Mouse (Mus musculus) left cerebral cortex, adult 18-20 months (tissue): ENCODE measurements around the gene Acap1. TPM values are rescaled to one million over a fixed set of nuclear protein-coding genes. Genes with fewer than 3 reads are reported as not detected.
"Not testable (repeated sequence)": the region's sequence is repeated elsewhere in the genome, so short reads cannot be mapped to it uniquely, and the experiment has no call there.

Source experiments
- DNase-seq, 2 experiments: peaks; one replicate each; pipeline ENCODE4 v3.0.0; 2021 to 2022; ENCODE audit warnings: low spot score in 2 of 2, mixed read lengths in 1 of 2
- long read RNA-seq, 2 experiments: library from polyadenylated mRNA; stranded (forward); transcript quantifications; one replicate each; pipeline ENCODE4 v2.0.0; 2021
- total RNA-seq, 2 experiments: library from RNA; stranded (reverse); gene quantifications; 2 replicates each; pipeline ENCODE4 v1.2.3; 2021

The Acap1 gene
- under 1 TPM in 1 of 2 experiments, not detected in 1; 0.14 TPM for total RNA-seq
- long read RNA-seq, experiment 1, result 0 reads
- long read RNA-seq, experiment 2, result 0 reads

- DNase-seq, result no peak
Observed at GRCm38 (mm10) chr11:69895291-69895690, at the start of gene Acap1. TSS of gene Acap1 (minus strand) at chr11:69895539.

DNA sequence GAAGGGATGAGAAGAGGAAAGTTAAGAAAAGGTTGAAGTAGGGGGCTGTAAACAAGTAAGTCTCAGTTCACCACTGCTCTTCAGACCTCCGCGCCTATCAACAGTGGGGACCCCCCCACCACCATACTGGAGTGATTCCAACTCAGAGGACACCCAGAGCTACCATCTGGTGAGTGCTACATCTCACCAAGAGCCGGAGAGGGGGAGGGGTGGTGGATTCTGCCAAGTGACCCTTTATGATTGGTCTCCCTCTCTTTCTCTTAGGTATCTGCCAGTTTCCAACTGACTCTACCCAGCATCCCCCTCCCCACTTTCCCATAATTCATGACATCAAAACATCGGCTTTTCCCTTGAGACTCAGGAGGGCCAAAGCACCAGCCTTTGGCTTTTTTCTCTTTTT is 45.6 kb upstream of the Acap1 start:
- no peak for DNase-seq

DNA sequence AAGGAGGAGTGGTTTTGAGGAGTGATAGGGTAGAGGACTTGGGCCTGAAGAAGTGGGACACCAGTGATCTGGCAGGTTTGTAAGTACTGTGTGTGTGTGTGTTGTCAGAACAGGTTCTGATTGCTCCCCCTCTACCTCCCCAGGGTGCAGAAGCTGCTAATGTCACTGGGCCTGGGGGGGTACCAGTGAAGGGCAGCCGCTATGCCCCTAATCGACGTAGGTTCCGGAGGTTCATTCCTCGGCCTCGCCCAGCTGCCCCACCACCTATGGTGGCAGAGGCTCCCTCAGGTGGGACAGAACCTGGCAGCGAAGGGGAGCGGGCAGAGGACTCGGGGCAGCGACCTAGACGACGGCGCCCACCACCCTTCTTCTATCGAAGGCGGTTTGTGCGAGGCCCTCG is 44.4 kb upstream of the Acap1 start:
- DNase-seq, result no peak

DNA sequence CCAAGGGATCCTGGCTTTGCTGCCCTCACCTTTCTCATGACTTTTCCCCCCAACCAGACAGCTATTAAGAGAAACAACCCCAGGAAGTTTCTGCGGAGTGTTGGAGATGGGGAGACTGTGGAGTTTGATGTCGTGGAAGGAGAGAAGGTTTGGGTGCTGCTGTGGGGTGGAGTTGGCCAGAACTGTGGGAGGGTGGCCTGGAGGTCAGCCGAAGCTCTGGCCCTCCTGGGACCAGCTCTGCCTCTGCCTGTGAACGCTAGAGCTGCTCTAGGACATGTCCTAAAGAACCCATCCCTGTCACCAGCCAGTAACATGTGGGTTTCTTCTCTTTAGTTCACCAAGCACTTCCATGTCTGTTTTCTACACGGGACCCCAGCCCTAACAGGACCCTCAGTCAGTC is 43.8 kb upstream of the Acap1 start:
- no peak for DNase-seq

GRCm38 (mm10) chr11:69938401-69938979 is 43.2 kb upstream of the Acap1 start:
- no peak for DNase-seq

- no peak for DNase-seq
Observed at GRCm38 (mm10) chr11:69937834-69938233, 42.5 kb upstream of the Acap1 start.

DNA sequence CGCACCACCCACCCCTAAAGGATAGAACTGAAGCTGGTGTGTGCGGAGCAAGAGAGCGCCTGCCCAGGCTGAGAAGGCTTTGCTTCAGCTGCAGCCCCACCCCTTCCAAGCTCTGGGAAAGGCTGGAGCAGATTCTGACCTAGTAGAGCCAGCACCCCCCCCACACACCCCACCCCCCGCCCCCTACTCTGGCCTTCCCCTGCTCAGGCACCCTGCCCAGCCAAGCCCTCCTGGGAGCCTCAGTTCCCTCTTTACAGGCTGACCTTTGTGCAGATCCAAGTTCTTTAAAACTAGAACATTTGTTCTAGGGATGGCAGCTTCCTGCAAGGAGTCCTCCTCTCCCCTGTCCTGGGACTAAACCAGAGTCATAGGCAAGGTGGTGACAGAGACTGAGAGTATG is 42.0 kb upstream of the Acap1 start:
- DNase-seq, result no peak

DNA sequence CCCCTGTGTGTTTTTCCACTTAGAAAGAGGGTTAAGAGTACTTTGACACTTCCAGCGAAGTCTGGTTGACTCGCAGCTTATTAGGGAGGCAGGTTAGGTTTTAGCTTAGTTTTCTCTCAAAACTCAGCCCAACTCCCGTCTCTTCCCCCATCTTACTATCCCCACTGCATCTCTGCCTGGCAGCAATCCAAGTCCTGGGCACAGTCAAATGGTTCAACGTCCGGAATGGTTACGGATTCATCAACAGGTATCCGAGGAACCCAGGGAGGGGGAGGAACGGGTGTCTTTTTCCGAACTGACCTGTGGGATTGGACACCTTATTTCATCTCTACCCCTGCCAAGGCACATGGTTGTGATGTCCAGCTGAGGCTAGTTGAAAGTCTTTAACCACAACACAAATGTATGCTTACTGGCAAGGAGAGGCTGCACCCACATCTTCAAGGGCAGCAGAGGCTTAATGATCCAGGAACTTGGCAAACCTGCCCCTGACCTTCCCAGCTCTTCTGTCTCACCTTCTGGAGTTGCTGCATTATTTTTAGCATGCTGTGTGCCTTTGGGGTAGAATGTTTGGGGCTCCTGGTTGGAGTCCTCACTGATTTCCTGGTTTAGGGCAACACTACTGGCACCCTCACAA is 41.5 kb upstream of the Acap1 start:
- DNase-seq, result no peak

GRCm38 (mm10) chr11:69936156-69936555 is 40.8 kb upstream of the Acap1 start:
- no peak for DNase-seq

- peak; percentile 84 to 88 for DNase-seq
Observed at GRCm38 (mm10) chr11:69935137-69935879, 40.0 kb upstream of the Acap1 start, which contains the start of gene Ybx2. TSS of gene Ybx2 (plus strand) at chr11:69935796.

- no peak for DNase-seq
Observed at GRCm38 (mm10) chr11:69934681-69935080, 39.3 kb upstream of the Acap1 start.

DNA sequence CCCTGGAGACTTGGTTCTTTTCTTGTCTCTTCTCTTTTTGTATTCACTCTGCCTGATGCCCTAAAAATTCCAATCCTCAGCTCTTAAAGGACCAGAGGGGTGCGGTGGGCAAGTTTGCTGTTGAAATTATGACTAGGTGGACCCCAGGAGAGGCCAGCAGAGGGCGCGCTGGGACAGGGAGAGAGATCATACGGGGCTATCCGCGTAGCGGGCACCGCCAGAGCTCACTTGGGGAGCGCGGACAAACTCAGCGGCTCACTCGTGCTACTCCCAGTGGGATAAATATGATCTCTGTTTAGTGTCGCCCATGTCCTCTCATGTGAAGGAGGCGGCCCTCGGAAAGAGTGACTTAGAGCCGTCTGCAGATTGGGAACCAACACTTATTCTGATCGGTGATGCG is 38.8 kb upstream of the Acap1 start:
- DNase-seq, result peak; percentile 85 to 96

DNA sequence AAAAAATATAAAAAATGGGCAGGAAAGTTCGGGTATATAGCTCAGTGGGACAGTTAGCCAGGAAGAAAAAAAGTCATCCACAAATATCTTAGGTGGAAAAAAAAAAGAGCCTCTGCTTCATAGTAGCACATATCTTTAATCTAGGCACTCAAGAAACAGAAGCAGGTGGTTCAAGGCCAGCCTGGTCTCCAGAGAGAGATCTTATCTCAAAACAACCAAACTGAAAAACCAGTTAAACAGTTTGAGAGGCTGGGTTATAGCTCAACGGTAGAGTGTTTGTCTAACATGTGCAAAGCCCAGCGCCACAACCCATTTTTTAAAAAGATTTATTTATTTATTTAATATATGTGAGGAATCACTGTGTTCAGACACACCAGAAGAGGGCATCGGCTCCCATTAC is 37.7 kb upstream of the Acap1 start:
- DNase-seq, result no peak

DNA sequence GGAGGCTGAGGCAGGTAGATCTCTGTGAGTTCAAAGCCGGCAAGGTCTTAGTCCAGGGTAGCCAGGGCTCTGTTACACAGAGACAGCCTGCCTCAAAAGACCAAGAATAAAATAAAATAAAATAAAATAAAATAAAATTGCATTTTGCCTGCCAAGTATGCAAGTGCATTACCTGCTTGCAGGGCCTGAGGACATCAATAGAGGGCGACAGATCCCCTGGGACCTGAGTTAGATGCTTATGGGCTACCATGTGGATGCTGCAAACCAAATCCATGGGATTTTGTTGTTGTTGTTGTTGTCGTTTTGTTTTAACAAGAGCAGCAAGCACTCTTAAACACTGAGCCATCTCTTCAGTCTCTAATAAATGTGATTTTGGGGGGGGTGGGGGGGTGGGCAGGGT is 36.9 kb upstream of the Acap1 start:
- no peak for DNase-seq

- DNase-seq, result no peak
Observed at GRCm38 (mm10) chr11:69931769-69932168, 36.4 kb upstream of the Acap1 start.

DNA sequence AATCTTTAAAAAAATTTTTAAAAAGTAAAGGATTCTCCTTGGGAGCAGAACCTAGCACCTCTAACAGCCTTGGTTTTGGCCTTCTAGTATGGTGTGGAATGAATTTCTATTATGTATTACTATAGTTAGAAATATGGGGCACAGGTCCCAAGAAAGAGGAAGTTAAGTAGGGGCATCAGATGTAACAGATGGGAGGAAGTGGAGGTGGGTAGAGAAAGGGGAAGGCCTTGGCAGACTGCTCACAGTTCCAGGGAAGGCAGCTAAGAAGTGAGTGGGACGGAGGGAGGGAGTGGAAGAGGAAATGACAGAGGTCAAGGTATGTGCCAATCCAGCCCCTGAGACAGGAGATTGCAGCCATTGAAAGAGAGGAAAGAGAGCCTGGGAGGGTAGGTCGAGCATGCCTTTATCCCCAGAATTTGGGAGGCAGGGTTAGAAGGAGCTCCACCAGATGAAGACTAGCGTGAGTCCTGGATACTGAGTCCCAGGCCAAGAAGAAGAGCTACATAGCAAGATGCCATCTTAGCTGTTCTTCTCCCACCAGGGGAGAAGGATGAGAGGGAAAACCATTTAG is 35.7 kb upstream of the Acap1 start:
- DNase-seq, result no peak

- not testable (repeated sequence) for DNase-seq
Observed at GRCm38 (mm10) chr11:69930176-69930575, 34.8 kb upstream of the Acap1 start.

DNA sequence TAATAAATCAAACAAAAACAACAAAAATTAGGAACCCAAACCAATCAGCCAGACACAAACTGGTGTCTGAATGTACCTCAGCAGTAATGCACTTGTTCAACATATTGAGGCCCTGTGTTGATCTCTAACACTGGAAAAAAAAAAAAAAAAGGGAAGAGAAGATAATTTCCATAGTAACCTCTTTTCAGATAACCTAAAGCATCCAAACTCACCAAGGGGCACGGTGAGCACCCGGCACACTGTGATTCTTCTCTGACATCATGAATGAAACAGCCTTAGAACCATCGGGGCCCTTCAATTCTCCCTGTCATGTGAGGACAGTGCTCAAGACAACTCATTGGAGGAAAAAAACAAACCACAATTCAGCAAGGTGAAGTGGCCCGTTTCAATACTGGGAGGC is 34.4 kb upstream of the Acap1 start:
- DNase-seq, result no peak

DNA sequence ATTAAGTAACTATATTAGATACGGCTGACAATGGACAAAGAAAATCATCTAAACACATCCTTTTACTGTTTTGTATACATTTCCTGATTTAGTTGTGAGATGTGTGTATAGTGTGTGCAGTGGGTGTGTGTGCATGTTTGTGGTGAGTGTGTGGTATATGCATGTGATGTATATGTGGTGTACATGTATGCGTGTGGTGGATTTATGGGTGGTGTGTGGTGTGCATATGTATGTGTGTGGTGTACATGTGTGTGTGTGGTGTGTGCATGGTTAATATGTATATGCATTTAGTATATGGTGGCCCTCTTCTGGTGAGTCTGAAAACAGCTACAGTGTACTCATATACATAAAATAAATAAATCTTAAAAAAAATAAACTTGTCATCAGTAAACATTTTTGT is 32.2 kb upstream of the Acap1 start:
- no peak for DNase-seq

DNA sequence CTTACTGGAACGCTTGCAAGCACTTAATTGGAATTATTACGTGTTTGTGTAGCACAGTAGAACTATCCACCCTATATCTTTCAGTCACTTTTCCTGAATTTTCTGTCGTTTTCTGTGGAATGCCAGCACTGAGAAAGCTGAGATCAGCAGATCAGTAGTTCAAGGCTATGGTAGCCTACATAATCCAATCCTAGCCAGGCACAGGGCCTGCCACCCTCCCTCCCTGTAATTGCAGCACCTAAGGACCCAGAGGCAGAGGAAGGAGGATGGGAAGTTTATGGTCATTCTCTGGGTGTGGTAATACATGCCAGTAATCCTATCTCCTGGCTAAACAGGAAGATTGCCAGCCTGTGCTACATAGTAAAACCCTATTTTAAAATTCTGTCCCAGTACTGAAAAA is 27.5 kb upstream of the Acap1 start:
- DNase-seq, result no peak

GRCm38 (mm10) chr11:69922012-69922756 is 26.8 kb upstream of the Acap1 start:
- DNase-seq, result no peak
